Mouse (Mus musculus): ENCODE measurements around the gene Atp6v1e2. TPM values are rescaled to one million over a fixed set of nuclear protein-coding genes. Genes with fewer than 3 reads are reported as not detected.

The Atp6v1e2 gene
- total RNA-seq, 2 experiments from 2014 or later: not detected

GRCm38 (mm10) chr17:86899821-86900220 lies 47.9 kb downstream of the Atp6v1e2 start:
- intact Hi-C loops (cut with DNase I): loop anchor here (10.0 kb wide), 1 partner anchor 595 kb away; no protein-coding TSS in a partner anchor
- no peak for DNase-seq (ENCODE audit: low spot score in 2 of 2)

- intact Hi-C loops (cut with DNase I): no loop called here
- DNase-seq (ENCODE audit: low spot score in 2 of 2): no peak
These were observed 50.1 kb downstream of the Atp6v1e2 start for GRCm38 (mm10) chr17:86897486-86898165.

GRCm38 (mm10) chr17:86895191-86895590 lies 52.5 kb downstream of the Atp6v1e2 start:
- intact Hi-C loops (cut with DNase I): no loop called here
- DNase-seq (ENCODE audit: low spot score in 2 of 2): no peak

Other genes starting within 250 kb of the Atp6v1e2 start
- gene Epas1, start 194.2 kb downstream of the Atp6v1e2 start, total RNA-seq (2021): 10 to 100 TPM; 90.1 to 93.8 TPM
- gene Tmem247, start 30.5 kb downstream of the Atp6v1e2 start, total RNA-seq (2021): not detected
- 10 to 100 TPM; 32.2 to 32.3 TPM for gene Rhoq, start 15.2 kb upstream of the Atp6v1e2 start, total RNA-seq (2021)
- 10 to 100 TPM; 16.6 to 16.9 TPM for gene Pigf, start 77.5 kb upstream of the Atp6v1e2 start, total RNA-seq (2021)
- gene Cript, start 77.7 kb upstream of the Atp6v1e2 start, total RNA-seq (2021): 10 to 100 TPM; 58.6 to 61.3 TPM
- 10 to 100 TPM; 74.9 to 79.7 TPM for gene Socs5, start 159.8 kb upstream of the Atp6v1e2 start, total RNA-seq (2021)

Data from left cerebral cortex, postnatal 14 days (tissue).